Mouse (Mus musculus) kidney, embryonic 16.5 days (tissue): ENCODE results near the gene Ly6g6f. TPM values are rescaled to one million over a fixed set of nuclear protein-coding genes. Genes with fewer than 3 reads are reported as not detected.

Experiments used
- ATAC-seq: fragments of 200-750 bp; cut with Nextera tagmentation; 2 replicates; pipeline ENCODE4 v1.8.0; 2017; ENCODE audit warnings: moderate TSS enrichment; ENCODE audit not compliant: low FRiP score, low TSS enrichment
- H3K27ac ChIP-seq: fragments of 300-500 bp; sonication (generic); 2 replicates; pipeline ENCODE4 v1.5.1; 2014; ENCODE audit warnings: low read length
- H3K27me3 ChIP-seq: fragments of 300-500 bp; sonication (generic); 2 replicates; pipeline ENCODE4 v1.6.1; 2014; ENCODE audit warnings: low read length, control low read depth, mixed read lengths; ENCODE audit not compliant: insufficient read depth
- H3K36me3 ChIP-seq: fragments of 300-500 bp; sonication (generic); 2 replicates; pipeline ENCODE4 v1.6.1; 2014; ENCODE audit warnings: low read length, control low read depth, mixed read lengths; ENCODE audit not compliant: insufficient read depth
- H3K4me1 ChIP-seq: fragments of 300-500 bp; sonication (generic); 2 replicates; pipeline ENCODE4 v1.6.1; 2014; ENCODE audit warnings: low read length, control low read depth, mixed read lengths; ENCODE audit not compliant: insufficient read depth
- H3K4me2 ChIP-seq: fragments of 300-500 bp; sonication (generic); replicated peaks from 2 replicates; pipeline ENCODE4 v1.6.1; 2014; ENCODE audit warnings: low read depth, low read length
- H3K4me3 ChIP-seq: fragments of 300-500 bp; sonication (generic); 2 replicates; pipeline ENCODE4 v1.5.1; 2014; ENCODE audit warnings: mild to moderate bottlenecking, low read length
- H3K9ac ChIP-seq: fragments of 300-500 bp; sonication (generic); replicated peaks from 2 replicates; pipeline ENCODE4 v1.6.1; 2014; ENCODE audit warnings: low read length
- H3K9me3 ChIP-seq: fragments of 300-500 bp; sonication (generic); 2 replicates; pipeline ENCODE4 v1.6.1; 2016; ENCODE audit warnings: low read length, control low read depth
- WGBS: fragments of 180-500 bp; shearing (Covaris S2); extraction: QIAGEN DNeasy Blood & Tissue Kit; methylation state at CpG from one replicate; pipeline ENCODE4 v1.1.7; 2014; 5-methylcytosine and 5-hydroxymethylcytosine counted together
- polyA plus RNA-seq: library from polyadenylated mRNA; unstranded; fragments of >200 nt; fragmentation: Nextera tagmentation; extraction: Ambion mirVana; gene quantifications from 2 replicates; pipeline ENCODE4 v1.2.1, GENCODE M21; 2015

The Ly6g6f gene
- polyA plus RNA-seq, 1 experiment from 2014 or later = not detected

DNA sequence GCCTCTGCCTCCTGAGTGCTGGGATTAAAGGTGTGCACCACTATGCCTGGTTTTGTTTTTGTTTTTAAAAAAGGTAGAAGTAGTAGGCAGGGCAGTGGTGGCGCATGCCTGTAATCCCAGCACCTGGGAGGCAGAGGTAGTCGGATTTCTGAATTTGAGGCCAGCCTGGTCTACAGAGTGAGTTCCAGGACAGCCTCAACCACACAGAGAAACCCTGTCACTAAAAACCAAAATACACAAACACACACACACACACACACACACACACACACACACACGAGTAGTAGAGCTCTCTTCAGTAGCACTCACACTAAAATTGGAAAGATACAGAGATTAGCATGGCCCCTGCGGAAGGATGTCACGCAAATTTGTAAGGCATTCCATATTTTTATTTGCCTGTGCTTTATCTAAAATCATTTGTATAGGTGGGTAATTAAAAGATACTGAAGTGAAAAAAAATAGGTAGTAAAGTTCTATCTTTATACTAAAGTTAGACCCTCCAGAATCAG lies 36.4 kb downstream of the Ly6g6f start:
- Histone ChIP-seq H3K27ac (peak overlapping the region; percentile 99), H3K36me3 (peaks cover 16% of the 10 kb centered on the region), H3K4me3 (no peak overlapping the region; the same call in 1 of the 2 replicates), H3K4me2 (peak overlapping the region; percentile 94), H3K27me3 (no peaks in the 10 kb centered on the region), H3K9me3 (no peaks in the 10 kb centered on the region), H3K9ac (no peak overlapping the region), H3K4me1 (peaks cover 60% of the 10 kb centered on the region)
- 69% methylated on average over 5 of the region's 5 CpGs for WGBS
- ATAC-seq = no peak

DNA sequence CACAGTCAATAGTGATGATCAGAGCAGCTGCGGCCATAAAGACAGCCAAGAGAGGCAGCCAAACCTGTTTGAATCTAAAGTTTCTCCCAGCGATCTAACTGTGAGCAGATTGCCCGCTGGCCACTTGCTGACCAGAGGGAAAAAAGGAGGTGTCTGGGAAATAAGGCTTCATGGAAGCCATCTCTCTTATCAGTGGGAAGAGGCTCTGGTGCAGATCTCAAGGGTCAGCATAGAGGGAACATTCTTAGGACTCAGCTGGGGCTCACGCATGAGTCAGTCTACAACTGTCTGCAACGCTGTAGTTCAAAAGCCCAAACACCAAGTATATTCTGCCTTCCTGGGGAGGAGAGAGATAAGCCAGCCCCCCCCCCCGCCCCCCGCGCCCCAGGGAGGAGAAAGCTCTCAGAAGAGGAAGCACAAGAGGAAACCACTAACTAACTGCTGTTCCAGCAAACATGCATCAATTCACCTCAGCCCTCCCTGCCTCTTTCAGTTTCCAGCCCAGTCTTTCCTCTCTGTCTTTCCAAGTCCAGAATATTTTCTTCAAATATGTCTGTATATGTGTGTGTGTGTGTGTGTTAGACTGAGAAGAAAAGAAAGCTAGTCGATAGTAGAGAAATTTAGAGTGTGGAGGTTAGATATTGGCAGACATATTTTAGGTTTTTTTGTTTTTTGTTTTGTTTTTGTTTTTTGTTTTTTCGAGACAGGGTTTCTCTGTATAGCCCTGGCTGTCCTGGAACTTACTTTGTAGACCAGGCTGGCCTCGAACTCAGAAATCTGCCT lies 37.1 kb downstream of the Ly6g6f start:
- Histone ChIP-seq H3K9me3 (no peaks in the 10 kb centered on the region), H3K4me3 (peak overlapping the region; percentile 4; the same call in 1 of the 2 replicates), H3K4me1 (peaks cover 60% of the 10 kb centered on the region), H3K4me2 (peak overlapping the region; percentile 99), H3K27me3 (no peaks in the 10 kb centered on the region), H3K9ac (peak overlapping the region; percentile 59), H3K36me3 (peaks cover 11% of the 10 kb centered on the region), H3K27ac (peak overlapping the region; percentile 99)
- ATAC-seq = no peak
- WGBS = 35% methylated on average over 11 of the region's 11 CpGs

DNA sequence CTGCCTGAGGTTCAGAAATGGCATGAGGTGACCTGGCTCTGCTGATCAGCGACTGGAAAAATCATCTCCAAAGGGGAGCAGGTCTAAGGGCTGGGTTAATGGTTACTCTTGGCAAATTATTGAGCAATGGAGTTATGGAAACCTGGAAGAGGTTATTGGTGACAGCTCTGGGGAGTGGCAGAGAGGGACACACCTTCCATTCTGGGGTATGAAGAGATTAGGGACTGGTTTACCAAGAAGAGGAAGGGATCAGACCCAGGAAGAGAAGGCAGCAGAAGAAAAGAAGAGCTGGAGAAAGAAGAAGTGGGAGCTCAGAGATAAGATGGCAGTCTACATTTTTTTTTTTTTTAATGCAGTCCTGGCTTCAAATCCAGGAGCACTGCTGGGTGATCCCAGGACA lies 37.7 kb downstream of the Ly6g6f start:
- Histone ChIP-seq H3K27ac (peak overlapping the region; percentile 99), H3K9me3 (no peaks in the 10 kb centered on the region), H3K4me3 (peak overlapping the region; percentile 2; the same call in 1 of the 2 replicates), H3K9ac (peak overlapping the region; percentile 59), H3K4me2 (peak overlapping the region; percentile 99), H3K36me3 (peaks cover 5% of the 10 kb centered on the region), H3K27me3 (no peaks in the 10 kb centered on the region), H3K4me1 (peaks cover 57% of the 10 kb centered on the region)
- ATAC-seq = no peak
- WGBS = 29% methylated on average over 1 of the region's 1 CpGs

DNA sequence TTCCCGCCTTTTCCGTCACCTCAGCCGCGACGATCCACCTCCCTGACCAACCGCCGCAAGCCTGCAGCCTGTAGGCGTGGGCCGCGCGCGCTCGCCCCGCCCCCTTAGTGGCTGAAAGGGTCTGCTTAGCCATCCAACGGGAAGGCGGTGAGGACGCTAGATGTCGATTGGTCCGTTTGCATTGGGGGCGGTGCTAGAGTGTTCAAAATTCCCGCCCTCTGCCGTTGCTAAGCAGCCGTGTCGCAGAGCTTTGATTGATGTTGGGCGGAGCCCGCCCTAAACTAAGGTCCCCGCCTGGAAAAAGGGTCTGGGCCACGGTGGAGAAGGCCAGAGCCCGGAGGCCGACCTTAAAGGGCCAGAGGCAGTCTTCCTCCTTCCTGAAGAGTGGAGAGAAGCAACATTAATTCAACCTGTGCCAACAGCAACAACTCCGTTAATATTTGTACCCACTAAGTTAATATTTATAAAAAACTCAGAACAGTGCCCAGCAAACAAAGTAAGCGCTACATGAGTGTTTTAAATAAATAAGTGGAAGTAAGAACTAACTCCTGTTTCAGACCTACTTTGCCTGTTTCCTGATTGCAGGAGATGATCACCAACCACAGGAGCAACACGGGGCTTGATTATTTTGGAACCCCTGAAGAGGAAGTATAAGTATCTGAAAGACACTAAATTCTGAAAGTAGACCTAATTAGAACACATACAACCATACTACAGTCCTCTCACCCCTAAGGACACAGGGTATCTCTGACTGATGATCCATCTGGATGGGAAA lies 38.5 kb downstream of the Ly6g6f start, which contains the start of gene Msh5:
Gene Msh5, minus strand, starts transcription at position 65 of the 775 bp plus-strand sequence.
- 1% methylated on average over 33 of the region's 33 CpGs for WGBS
- Histone ChIP-seq H3K9ac (peak within 1 kb of the TSS; percentile 94), H3K27ac (peak within 1 kb of the TSS; percentile 99), H3K4me1 (peaks cover 49% of the 10 kb centered on the region), H3K9me3 (no peaks in the 10 kb centered on the region), H3K27me3 (no peaks in the 10 kb centered on the region), H3K4me2 (peak within 1 kb of the TSS; percentile 99), H3K36me3 (no peaks in the 10 kb centered on the region), H3K4me3 (peak within 1 kb of the TSS; percentile 64)
- peak; percentile 95 for ATAC-seq

DNA sequence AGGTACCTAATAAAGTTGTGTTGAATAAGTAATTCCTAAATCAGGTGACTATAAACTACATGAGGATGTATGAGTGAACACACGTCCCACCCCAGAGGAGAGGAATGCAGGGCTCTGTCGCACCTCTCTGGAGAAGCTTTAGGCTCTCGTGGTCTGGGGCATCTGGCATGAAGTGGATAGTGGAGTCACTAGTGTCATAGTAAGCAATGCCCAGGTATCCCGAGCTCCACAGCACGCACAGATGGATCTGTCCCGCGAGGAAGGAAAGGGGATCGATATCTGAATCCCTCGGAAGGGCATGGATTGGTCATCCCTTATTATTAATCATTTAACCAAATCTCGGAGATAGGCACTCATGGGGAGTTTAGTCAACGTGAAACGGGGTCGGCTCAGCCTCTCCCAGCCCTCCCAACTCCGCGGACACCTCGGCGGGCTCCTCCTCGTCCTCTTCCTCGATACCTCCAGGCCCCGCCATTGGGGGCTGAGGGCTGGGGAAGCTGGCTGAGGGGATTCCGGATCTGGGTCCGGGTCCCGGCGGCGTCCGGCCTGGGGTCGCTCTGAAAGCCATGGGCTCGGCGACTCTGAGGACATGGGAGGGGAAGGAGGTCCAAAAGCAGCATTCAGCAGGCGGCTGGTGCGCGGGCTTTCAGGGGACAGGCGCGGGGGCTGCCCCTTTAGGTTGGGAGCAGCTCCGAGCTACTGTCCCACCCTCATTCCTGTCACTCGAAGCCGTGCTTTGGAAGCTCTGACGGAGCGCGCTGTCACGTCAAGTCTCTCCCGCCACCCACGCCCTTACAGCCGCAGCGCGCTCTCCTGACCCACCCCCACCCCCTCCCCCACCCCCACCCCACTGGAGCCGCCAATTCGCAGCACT lies 39.4 kb downstream of the Ly6g6f start:
- no peaks in the 10 kb centered on the region for H3K27me3 ChIP-seq
- peak overlapping the region; percentile 64 for H3K4me3 ChIP-seq
- peak; percentile 55 for ATAC-seq
- H3K36me3 ChIP-seq = no peaks in the 10 kb centered on the region
- H3K9me3 ChIP-seq = no peaks in the 10 kb centered on the region
- H3K4me2 ChIP-seq = peak overlapping the region; percentile 99
- H3K27ac ChIP-seq = peak overlapping the region; percentile 99
- peak overlapping the region; percentile 94 for H3K9ac ChIP-seq
- 3% methylated on average over 42 of the region's 48 CpGs for WGBS
- H3K4me1 ChIP-seq = peaks cover 45% of the 10 kb centered on the region

DNA sequence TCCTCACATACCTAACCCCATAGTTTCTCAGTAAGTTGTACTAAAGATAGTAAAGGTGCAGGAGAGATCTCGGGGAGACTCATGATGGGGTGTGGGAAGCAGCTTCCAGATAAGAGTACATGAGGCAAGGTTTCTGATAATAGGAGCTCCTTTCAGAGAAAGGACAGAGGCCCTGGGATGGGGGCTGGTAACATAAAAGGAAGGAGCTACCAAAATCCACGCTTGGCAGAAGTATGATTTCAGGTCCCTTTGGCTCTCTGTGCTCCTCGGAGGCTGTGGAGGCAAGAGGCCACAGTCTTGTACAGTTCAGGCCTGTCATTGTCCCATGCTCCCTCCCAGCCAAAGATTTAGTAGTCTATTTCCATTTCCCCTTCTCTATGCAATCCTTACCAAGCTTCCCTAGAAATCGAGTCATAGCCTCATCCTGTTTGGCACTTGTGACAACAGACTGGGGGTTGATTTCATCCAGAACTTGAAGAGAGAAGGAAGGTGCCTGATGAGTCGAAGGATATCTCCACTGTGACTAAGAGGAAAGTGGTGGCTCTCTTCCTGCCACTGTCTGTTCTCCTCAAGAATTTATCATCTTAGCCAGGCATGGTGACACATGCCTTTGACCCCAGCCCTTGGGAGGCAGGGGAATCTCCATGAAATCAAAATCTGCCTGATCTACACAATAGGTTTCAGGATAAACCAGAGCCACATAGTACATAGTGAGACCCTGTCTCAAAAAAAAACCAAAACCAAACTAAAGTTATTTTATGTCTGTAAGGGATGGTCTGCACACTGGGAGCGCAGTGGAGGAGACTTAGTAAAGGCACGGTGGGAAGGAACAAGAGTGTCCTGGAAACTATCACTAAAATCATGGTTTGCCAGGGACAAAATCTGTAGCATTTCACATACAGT lies 40.3 kb downstream of the Ly6g6f start:
- WGBS = 73% methylated on average over 7 of the region's 7 CpGs
- ATAC-seq = no peak
- H3K4me1 ChIP-seq = peaks cover 45% of the 10 kb centered on the region
- H3K36me3 ChIP-seq = no peaks in the 10 kb centered on the region
- H3K27ac ChIP-seq = peak overlapping the region; percentile 99
- no peaks in the 10 kb centered on the region for H3K27me3 ChIP-seq
- peak overlapping the region; percentile 64 for H3K4me3 ChIP-seq
- H3K4me2 ChIP-seq = peak overlapping the region; percentile 99
- no peaks in the 10 kb centered on the region for H3K9me3 ChIP-seq
- peak overlapping the region; percentile 94 for H3K9ac ChIP-seq

DNA sequence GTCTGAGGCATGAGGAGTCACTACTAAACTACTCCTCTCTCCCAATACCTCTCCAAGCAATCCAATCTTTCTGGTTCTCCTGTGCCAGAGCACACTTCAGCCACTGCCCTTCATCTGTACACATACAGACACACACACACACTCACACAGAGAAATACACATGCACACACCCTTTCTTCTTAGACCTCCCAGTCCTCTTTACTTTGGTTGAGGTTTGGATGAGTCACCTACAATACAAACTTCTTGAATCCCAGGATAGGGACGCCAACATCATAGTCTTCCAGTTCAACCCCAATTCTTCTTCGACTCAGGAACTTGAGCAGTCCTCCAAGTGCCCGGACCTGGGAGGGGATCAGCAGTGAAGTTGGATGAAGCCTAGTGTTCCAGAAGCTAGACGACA lies 41.6 kb downstream of the Ly6g6f start:
- H3K36me3 ChIP-seq = no peaks in the 10 kb centered on the region
- H3K27ac ChIP-seq = peak overlapping the region; percentile 99; the same call in 1 of the 2 replicates
- no peak overlapping the region for H3K9ac ChIP-seq
- no peak for ATAC-seq
- no peaks in the 10 kb centered on the region for H3K9me3 ChIP-seq
- no peak overlapping the region for H3K4me3 ChIP-seq
- H3K4me2 ChIP-seq = no peak overlapping the region
- peaks cover 33% of the 10 kb centered on the region for H3K4me1 ChIP-seq
- no peaks in the 10 kb centered on the region for H3K27me3 ChIP-seq
- 83% methylated on average over 4 of the region's 4 CpGs for WGBS

DNA sequence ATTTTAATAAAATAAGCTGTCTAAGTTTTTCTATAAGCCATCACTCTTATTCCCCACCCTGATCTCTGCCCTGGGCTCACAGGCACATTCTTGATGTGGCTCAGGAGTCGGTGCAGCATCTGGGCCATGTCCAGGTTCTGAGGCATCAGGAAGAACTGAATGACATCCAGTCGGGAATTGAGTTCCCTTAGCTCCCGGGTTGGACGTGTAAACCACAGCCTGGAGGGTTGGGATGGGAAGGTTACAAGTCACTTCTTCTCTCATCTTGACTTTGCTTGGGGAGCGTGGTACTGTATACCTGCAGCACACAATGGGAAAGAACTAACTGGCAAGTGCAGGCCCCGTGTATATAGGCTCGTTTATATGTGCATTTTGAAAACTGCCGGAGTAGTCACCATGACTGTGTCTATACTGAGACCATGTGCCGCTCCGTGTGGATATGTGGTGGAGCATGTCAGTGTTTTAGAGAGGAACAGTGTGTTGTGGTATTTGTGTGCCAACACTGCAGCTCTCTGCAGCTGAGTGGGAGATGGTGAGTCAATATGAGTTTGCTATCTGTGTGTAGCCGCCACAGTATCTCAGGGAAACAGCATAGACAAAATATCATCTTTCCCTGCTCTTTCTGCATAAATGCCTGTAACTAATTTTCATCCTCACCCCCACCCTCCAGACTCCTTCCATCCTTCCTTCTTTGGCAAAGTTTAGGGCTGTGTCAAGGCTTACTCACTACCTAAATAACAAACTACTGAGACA lies 46.1 kb downstream of the Ly6g6f start:
- ATAC-seq = no peak
- 82% methylated on average over 11 of the region's 11 CpGs for WGBS
- no peak overlapping the region for H3K4me2 ChIP-seq
- H3K4me1 ChIP-seq = no peaks in the 10 kb centered on the region
- no peak overlapping the region for H3K4me3 ChIP-seq
- no peaks in the 10 kb centered on the region for H3K27me3 ChIP-seq
- H3K9me3 ChIP-seq = no peaks in the 10 kb centered on the region
- no peaks in the 10 kb centered on the region for H3K36me3 ChIP-seq
- no peak overlapping the region for H3K27ac ChIP-seq
- no peak overlapping the region for H3K9ac ChIP-seq
